Mouse (Mus musculus): ENCODE measurements around the gene Il1rapl2. TPM values are rescaled to one million over a fixed set of nuclear protein-coding genes. Genes with fewer than 3 reads are reported as not detected.
A peak's percentile ranks its signal among the peaks of the same experiment; 100 is the strongest.

The Il1rapl2 gene
- polyA plus RNA-seq (2015; fragmentation: Nextera tagmentation; extraction: Ambion mirVana) = 2.1 and 2.7 TPM in 2 replicates

- Histone ChIP-seq H3K9me3 (no peaks in the 10 kb centered on the region), H3K9ac (peak within 1 kb of the TSS; percentile 38; the same call in 1 of the 2 replicates), H3K27ac (replicated peaks) (no peak within 1 kb of the TSS), H3K36me3 (no peaks in the 10 kb centered on the region), H3K27me3 (peaks cover 51% of the 10 kb centered on the region), H3K4me3 (peak within 1 kb of the TSS; percentile 44), H3K4me2 (peak within 1 kb of the TSS; percentile 71), H3K4me1 (replicated peaks) (peaks cover 13% of the 10 kb centered on the region; the same call in 1 of the 2 replicates)
- peak; percentile 88 for ATAC-seq (ENCODE audit: low read depth)
- WGBS = 12% methylated on average over 40 of the region's 47 CpGs
Measured at GRCm38 (mm10) chrX:137570321-137571195, at the start of gene Il1rapl2. TSS of gene Il1rapl2 (plus strand) at chrX:137570608.

GRCm38 (mm10) chrX:137548348-137548747 lies 22.1 kb upstream of the Il1rapl2 start:
- Histone ChIP-seq H3K4me3 (no peak overlapping the region), H3K9ac (no peak overlapping the region), H3K36me3 (no peaks in the 10 kb centered on the region), H3K27me3 (no peaks in the 10 kb centered on the region), H3K4me1 (replicated peaks) (no peaks in the 10 kb centered on the region), H3K4me2 (no peak overlapping the region), H3K27ac (replicated peaks) (no peak overlapping the region), H3K9me3 (no peaks in the 10 kb centered on the region)
- no peak for ATAC-seq (ENCODE audit: low read depth)
- WGBS = 82% methylated on average over 2 of the region's 2 CpGs

- 24% methylated on average over 21 of the region's 21 CpGs for WGBS
- ATAC-seq (ENCODE audit: low read depth) = peak; percentile 58; the same call in 1 of the 2 replicates
Measured at GRCm38 (mm10) chrX:137569472-137570188, 778 bp upstream of the Il1rapl2 start.

GRCm38 (mm10) chrX:137582656-137583055 lies 12.2 kb downstream of the Il1rapl2 start:
- no peaks in the 10 kb centered on the region for H3K27me3 ChIP-seq
- H3K4me2 ChIP-seq = no peak overlapping the region
- H3K9ac ChIP-seq = no peak overlapping the region
- no peak overlapping the region for H3K27ac ChIP-seq (replicated peaks)
- no peaks in the 10 kb centered on the region for H3K4me1 ChIP-seq (replicated peaks)
- no peak overlapping the region for H3K4me3 ChIP-seq
- WGBS = 28% methylated on average over 1 of the region's 1 CpGs
- no peaks in the 10 kb centered on the region for H3K36me3 ChIP-seq
- H3K9me3 ChIP-seq = no peaks in the 10 kb centered on the region
- ATAC-seq (ENCODE audit: low read depth) = no peak

More at GRCm38 (mm10) chrX:137569472-137570188, 778 bp upstream of the Il1rapl2 start:
- peaks cover 13% of the 10 kb centered on the region; the same call in 1 of the 2 replicates for H3K4me1 ChIP-seq (replicated peaks)
- H3K9me3 ChIP-seq = no peaks in the 10 kb centered on the region
- H3K4me3 ChIP-seq = peak overlapping the region; percentile 44
- H3K27me3 ChIP-seq = peaks cover 51% of the 10 kb centered on the region
- H3K4me2 ChIP-seq = peak overlapping the region; percentile 71
- H3K27ac ChIP-seq (replicated peaks) = no peak overlapping the region
- H3K9ac ChIP-seq = no peak overlapping the region
- no peaks in the 10 kb centered on the region for H3K36me3 ChIP-seq

- Histone ChIP-seq H3K4me2 (no peak overlapping the region), H3K27ac (replicated peaks) (no peak overlapping the region), H3K4me3 (no peak overlapping the region), H3K4me1 (replicated peaks) (no peaks in the 10 kb centered on the region), H3K36me3 (no peaks in the 10 kb centered on the region), H3K27me3 (no peaks in the 10 kb centered on the region), H3K9ac (no peak overlapping the region), H3K9me3 (no peaks in the 10 kb centered on the region)
- ATAC-seq (ENCODE audit: low read depth) = no peak
Measured at GRCm38 (mm10) chrX:137620697-137621096, 50.3 kb downstream of the Il1rapl2 start.

- no peaks in the 10 kb centered on the region for H3K27me3 ChIP-seq
- no peak overlapping the region for H3K27ac ChIP-seq (replicated peaks)
- WGBS = 27% methylated on average over 2 of the region's 2 CpGs
- no peaks in the 10 kb centered on the region for H3K9me3 ChIP-seq
- no peak overlapping the region for H3K4me3 ChIP-seq
- H3K4me2 ChIP-seq = no peak overlapping the region
- H3K36me3 ChIP-seq = no peaks in the 10 kb centered on the region
- no peak for ATAC-seq (ENCODE audit: low read depth)
- H3K9ac ChIP-seq = no peak overlapping the region
- no peaks in the 10 kb centered on the region for H3K4me1 ChIP-seq (replicated peaks)
Measured at GRCm38 (mm10) chrX:137667011-137667410, 96.6 kb downstream of the Il1rapl2 start.

GRCm38 (mm10) chrX:137687974-137688373 lies 117.6 kb downstream of the Il1rapl2 start:
- Histone ChIP-seq H3K4me1 (replicated peaks) (no peaks in the 10 kb centered on the region), H3K27me3 (no peaks in the 10 kb centered on the region), H3K27ac (replicated peaks) (no peak overlapping the region), H3K4me2 (no peak overlapping the region), H3K4me3 (no peak overlapping the region), H3K36me3 (no peaks in the 10 kb centered on the region), H3K9me3 (no peaks in the 10 kb centered on the region), H3K9ac (no peak overlapping the region)
- no peak for ATAC-seq (ENCODE audit: low read depth)
- 83% methylated on average over 1 of the region's 1 CpGs for WGBS

- WGBS = 78% methylated on average over 2 of the region's 2 CpGs
- H3K27ac ChIP-seq (replicated peaks) = no peak overlapping the region
Measured at GRCm38 (mm10) chrX:137700006-137700405, 129.6 kb downstream of the Il1rapl2 start.

GRCm38 (mm10) chrX:137755537-137755936 lies 185.1 kb downstream of the Il1rapl2 start:
- no peaks in the 10 kb centered on the region for H3K36me3 ChIP-seq
- ATAC-seq (ENCODE audit: low read depth) = no peak
- no peaks in the 10 kb centered on the region for H3K27me3 ChIP-seq
- no peak overlapping the region for H3K27ac ChIP-seq (replicated peaks)
- no peak overlapping the region for H3K4me3 ChIP-seq
- no peaks in the 10 kb centered on the region for H3K9me3 ChIP-seq
- no peak overlapping the region for H3K9ac ChIP-seq
- H3K4me2 ChIP-seq = no peak overlapping the region
- 41% methylated on average over 3 of the region's 3 CpGs for WGBS
- no peaks in the 10 kb centered on the region for H3K4me1 ChIP-seq (replicated peaks)

More at GRCm38 (mm10) chrX:137700006-137700405, 129.6 kb downstream of the Il1rapl2 start:
- Histone ChIP-seq H3K9ac (no peak overlapping the region), H3K4me3 (no peak overlapping the region), H3K4me2 (no peak overlapping the region), H3K27me3 (no peaks in the 10 kb centered on the region), H3K36me3 (no peaks in the 10 kb centered on the region), H3K9me3 (no peaks in the 10 kb centered on the region), H3K4me1 (replicated peaks) (no peaks in the 10 kb centered on the region)
- no peak for ATAC-seq (ENCODE audit: low read depth)

- Histone ChIP-seq H3K4me1 (replicated peaks) (no peaks in the 10 kb centered on the region), H3K4me3 (no peak overlapping the region), H3K36me3 (no peaks in the 10 kb centered on the region), H3K9ac (no peak overlapping the region), H3K27me3 (no peaks in the 10 kb centered on the region), H3K9me3 (no peaks in the 10 kb centered on the region), H3K27ac (replicated peaks) (peak overlapping the region; percentile 49; the same call in 1 of the 2 replicates), H3K4me2 (no peak overlapping the region)
- WGBS = 40% methylated on average over 6 of the region's 6 CpGs
- ATAC-seq (ENCODE audit: low read depth) = peak; percentile 92
Measured at GRCm38 (mm10) chrX:137805484-137806200, 235.2 kb downstream of the Il1rapl2 start.

GRCm38 (mm10) chrX:137806231-137807114 lies 236.1 kb downstream of the Il1rapl2 start:
- H3K9me3 ChIP-seq = no peaks in the 10 kb centered on the region
- no peaks in the 10 kb centered on the region for H3K36me3 ChIP-seq
- H3K9ac ChIP-seq = no peak overlapping the region
- no peak overlapping the region for H3K4me2 ChIP-seq
- 49% methylated on average over 4 of the region's 4 CpGs for WGBS
- no peak overlapping the region for H3K27ac ChIP-seq (replicated peaks)
- peak; percentile 89 for ATAC-seq (ENCODE audit: low read depth)
- H3K4me1 ChIP-seq (replicated peaks) = no peaks in the 10 kb centered on the region
- H3K27me3 ChIP-seq = no peaks in the 10 kb centered on the region
- no peak overlapping the region for H3K4me3 ChIP-seq
